Mouse (Mus musculus) midbrain, embryonic 12.5 days (tissue): Measurements from ENCODE around the gene Pop4. TPM values are rescaled to one million over a fixed set of nuclear protein-coding genes. Genes with fewer than 3 reads are reported as not detected.

Experiments used
- ATAC-seq: fragments of 200-750 bp; cut with Nextera tagmentation; 2 replicates; pipeline ENCODE4 v1.8.0; 2017; ENCODE audit warnings: low read depth, moderate TSS enrichment, moderate library complexity; ENCODE audit not compliant: low FRiP score
- H3K27ac ChIP-seq: fragments of 300-500 bp; sonication (generic); replicated peaks from 2 replicates; pipeline ENCODE4 v1.5.1; 2016; ENCODE audit warnings: mild to moderate bottlenecking
- H3K27me3 ChIP-seq: fragments of 300-500 bp; sonication (generic); 2 replicates; pipeline ENCODE4 v1.6.1; 2016; ENCODE audit warnings: mild to moderate bottlenecking
- H3K36me3 ChIP-seq: fragments of 300-500 bp; sonication (generic); 2 replicates; pipeline ENCODE4 v1.6.1; 2016
- H3K4me1 ChIP-seq: fragments of 300-500 bp; sonication (generic); 2 replicates; pipeline ENCODE4 v1.6.1; 2016
- H3K4me2 ChIP-seq: fragments of 300-500 bp; sonication (generic); replicated peaks from 2 replicates; pipeline ENCODE4 v1.6.1; 2016; ENCODE audit warnings: mild to moderate bottlenecking, moderate library complexity
- H3K4me3 ChIP-seq: fragments of 300-500 bp; sonication (generic); 2 replicates; pipeline ENCODE4 v1.5.1; 2016; ENCODE audit warnings: mild to moderate bottlenecking
- H3K9ac ChIP-seq: fragments of 300-500 bp; sonication (generic); replicated peaks from 2 replicates; pipeline ENCODE4 v1.6.1; 2016; ENCODE audit warnings: mild to moderate bottlenecking, moderate library complexity
- H3K9me3 ChIP-seq: fragments of 300-500 bp; sonication (generic); 2 replicates; pipeline ENCODE4 v1.6.1; 2016; ENCODE audit warnings: mild to moderate bottlenecking
- WGBS: fragments of 180-500 bp; shearing (Covaris S2); methylation state at CpG from one replicate; pipeline ENCODE4 v1.1.7; 2016; 5-methylcytosine and 5-hydroxymethylcytosine counted together
- polyA plus RNA-seq: library from polyadenylated mRNA; unstranded; fragments of >200 nt; fragmentation: Nextera tagmentation; extraction: Ambion mirVana; gene quantifications from 2 replicates; pipeline ENCODE4 v1.2.1, GENCODE M21; 2016

Gene Pop4
- polyA plus RNA-seq, 1 experiment from 2014 or later = 90.3 TPM

DNA sequence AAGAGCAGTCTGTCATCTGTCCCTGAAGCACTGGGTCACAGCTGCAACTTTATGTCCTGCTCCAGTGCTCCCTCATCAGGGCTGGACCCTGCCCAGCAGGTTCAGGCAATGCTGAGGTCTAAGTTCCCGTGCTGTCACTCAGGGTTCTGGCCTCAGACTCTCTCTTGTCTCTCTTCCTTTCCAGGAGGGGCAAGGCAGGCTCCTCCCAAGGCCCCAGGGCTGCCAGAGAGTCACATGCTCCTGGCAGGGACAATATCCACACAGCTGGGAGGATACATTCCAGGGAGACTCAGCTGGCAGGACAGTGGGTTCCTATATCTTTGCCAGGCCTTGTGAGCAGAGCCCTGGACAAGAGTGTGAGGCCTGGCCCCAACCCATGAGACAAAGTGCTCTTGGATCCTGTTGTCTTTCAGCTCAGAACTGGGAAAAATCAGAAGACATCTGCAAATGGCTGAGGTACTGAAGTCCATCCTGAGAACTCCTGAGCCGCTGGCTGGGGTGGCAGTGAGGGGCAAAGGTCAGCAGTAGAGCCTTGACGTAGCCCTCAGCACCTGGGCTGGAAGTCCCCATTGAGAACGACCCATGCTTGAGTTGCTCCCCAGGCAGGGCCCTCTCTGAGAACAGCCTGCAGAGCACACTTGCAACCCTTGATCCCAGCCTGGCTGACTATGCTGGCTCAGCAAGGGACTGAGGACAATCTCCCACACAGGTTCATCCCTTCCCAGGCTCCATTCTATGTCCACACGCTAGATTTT lies 53.6 kb downstream of the Pop4 start:
- no peak overlapping the region for H3K27ac ChIP-seq
- no peaks in the 10 kb centered on the region for H3K9me3 ChIP-seq
- H3K9ac ChIP-seq = no peak overlapping the region
- H3K36me3 ChIP-seq = no peaks in the 10 kb centered on the region
- 66% methylated on average over 5 of the region's 5 CpGs for WGBS
- no peak overlapping the region for H3K4me3 ChIP-seq
- no peaks in the 10 kb centered on the region; the same call in 1 of the 2 replicates for H3K27me3 ChIP-seq
- H3K4me1 ChIP-seq = no peaks in the 10 kb centered on the region
- no peak overlapping the region for H3K4me2 ChIP-seq
- no peak for ATAC-seq

GRCm38 (mm10) chr7:38215697-38216096 lies 55.5 kb downstream of the Pop4 start:
- ATAC-seq = no peak
- H3K36me3 ChIP-seq = no peaks in the 10 kb centered on the region
- no peaks in the 10 kb centered on the region for H3K4me1 ChIP-seq
- no peaks in the 10 kb centered on the region for H3K9me3 ChIP-seq
- no peak overlapping the region for H3K27ac ChIP-seq
- no peak overlapping the region for H3K9ac ChIP-seq
- no peak overlapping the region for H3K4me3 ChIP-seq
- no peak overlapping the region for H3K4me2 ChIP-seq
- H3K27me3 ChIP-seq = no peaks in the 10 kb centered on the region
- WGBS = 91% methylated on average over 6 of the region's 6 CpGs

DNA sequence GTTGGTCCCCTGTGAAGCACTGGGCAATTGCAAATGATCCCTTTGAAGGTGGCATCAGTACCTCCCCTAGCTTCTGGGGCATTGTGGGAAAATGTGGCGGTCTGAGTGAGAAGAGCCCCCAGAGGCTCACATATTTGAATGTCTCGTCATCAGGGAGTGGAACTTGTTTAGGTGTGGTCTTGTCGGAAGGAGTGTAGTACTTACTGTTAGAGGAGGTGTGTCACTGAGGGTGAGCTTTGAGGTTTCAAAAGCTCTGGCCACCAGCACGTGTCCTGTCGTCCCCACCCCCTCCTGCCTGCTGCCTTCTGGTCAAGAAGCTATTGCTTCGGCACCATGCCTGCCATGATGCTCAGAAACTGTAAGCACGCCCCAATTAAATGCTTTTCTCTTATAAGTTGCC lies 55.9 kb downstream of the Pop4 start:
- Histone ChIP-seq H3K4me2 (no peak overlapping the region), H3K27me3 (no peaks in the 10 kb centered on the region), H3K9me3 (no peaks in the 10 kb centered on the region), H3K36me3 (no peaks in the 10 kb centered on the region), H3K4me3 (no peak overlapping the region), H3K9ac (no peak overlapping the region), H3K27ac (no peak overlapping the region), H3K4me1 (no peaks in the 10 kb centered on the region)
- WGBS = 77% methylated on average over 7 of the region's 7 CpGs
- ATAC-seq = no peak

- Histone ChIP-seq H3K27me3 (no peaks in the 10 kb centered on the region), H3K27ac (no peak overlapping the region), H3K4me3 (no peak overlapping the region), H3K36me3 (no peaks in the 10 kb centered on the region), H3K9me3 (no peaks in the 10 kb centered on the region), H3K9ac (no peak overlapping the region), H3K4me1 (no peaks in the 10 kb centered on the region), H3K4me2 (no peak overlapping the region)
- 84% methylated on average over 5 of the region's 5 CpGs for WGBS
- ATAC-seq = no peak
Observed at GRCm38 (mm10) chr7:38214473-38215214, 56.6 kb downstream of the Pop4 start.

DNA sequence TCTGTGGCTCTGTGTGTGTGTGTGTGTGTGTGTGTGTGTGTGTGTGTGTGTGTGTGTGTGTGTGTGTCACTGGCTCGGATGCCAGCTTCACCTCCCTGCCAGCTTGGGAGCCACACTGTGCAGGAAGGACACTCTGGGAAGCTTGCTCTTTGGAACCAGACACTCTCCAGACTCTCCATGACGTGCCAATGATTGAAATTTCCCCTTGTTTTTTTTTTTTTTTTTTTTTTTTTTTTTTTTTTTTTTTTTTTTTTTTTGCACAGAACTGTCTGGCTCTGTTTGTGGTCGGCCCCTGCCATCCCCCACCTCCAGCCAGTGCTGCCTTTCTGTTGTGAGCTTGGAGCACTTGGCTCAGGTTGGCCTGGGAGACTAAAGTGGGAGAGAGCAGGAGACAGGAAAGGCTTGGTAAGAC lies 58.6 kb downstream of the Pop4 start:
- no peaks in the 10 kb centered on the region for H3K4me1 ChIP-seq
- H3K4me3 ChIP-seq = no peak overlapping the region
- no peak for ATAC-seq
- H3K4me2 ChIP-seq = no peak overlapping the region
- no peak overlapping the region for H3K27ac ChIP-seq
- no peak overlapping the region for H3K9ac ChIP-seq
- 56% methylated on average over 3 of the region's 3 CpGs for WGBS
- no peaks in the 10 kb centered on the region for H3K9me3 ChIP-seq
- H3K36me3 ChIP-seq = no peaks in the 10 kb centered on the region
- H3K27me3 ChIP-seq = no peaks in the 10 kb centered on the region

Other genes starting within 250 kb of the Pop4 start
- 44.4 and 46.6 TPM in 2 replicates for gene Uri1, start 247.9 kb downstream of the Pop4 start, polyA plus RNA-seq
- 36.7 and 37.5 TPM in 2 replicates for gene Ccne1, start 163.9 kb downstream of the Pop4 start, polyA plus RNA-seq
- 18.5 and 19.9 TPM in 2 replicates for gene 1600014C10Rik, start 88.2 kb downstream of the Pop4 start, polyA plus RNA-seq
- 1.1 and 1.2 TPM in 2 replicates for gene Plekhf1, start 43.4 kb downstream of the Pop4 start, polyA plus RNA-seq